Mouse (Mus musculus) embryo, embryonic 10 days (tissue): ENCODE measurements around the gene Adamts9.
A peak's percentile ranks its signal among the peaks of the same experiment; 100 is the strongest.

ENCODE experiments used
- DNase-seq: peaks from one replicate; pipeline ENCODE4 v3.0.0-alpha.2; 2015; ENCODE audit warnings: low spot score

Adamts9 gene

GRCm38 (mm10) chr6:92860285-92860912 lies 82.9 kb downstream of the Adamts9 start:
- DNase-seq: no peak

- DNase-seq: no peak
These were observed 84.4 kb downstream of the Adamts9 start for GRCm38 (mm10) chr6:92858721-92859510.

- DNase-seq: no peak
These were observed 85.5 kb downstream of the Adamts9 start for GRCm38 (mm10) chr6:92857761-92858160.

- no peak for DNase-seq
These were observed 88.4 kb downstream of the Adamts9 start for GRCm38 (mm10) chr6:92854873-92855272.

GRCm38 (mm10) chr6:92850250-92850649 lies 93.0 kb downstream of the Adamts9 start:
- DNase-seq: no peak

- no peak for DNase-seq
These were observed 94.1 kb downstream of the Adamts9 start for GRCm38 (mm10) chr6:92849208-92849607.

GRCm38 (mm10) chr6:92846614-92847013 lies 96.7 kb downstream of the Adamts9 start:
- no peak for DNase-seq

GRCm38 (mm10) chr6:92845898-92846297 lies 97.4 kb downstream of the Adamts9 start:
- DNase-seq: no peak

- DNase-seq: no peak
These were observed 99.8 kb downstream of the Adamts9 start for GRCm38 (mm10) chr6:92843474-92843873.

GRCm38 (mm10) chr6:92842000-92842399 lies 101.3 kb downstream of the Adamts9 start:
- DNase-seq: peak; percentile 35

GRCm38 (mm10) chr6:92831106-92831505 lies 112.2 kb downstream of the Adamts9 start:
- DNase-seq: no peak

- DNase-seq: no peak
These were observed 114.1 kb downstream of the Adamts9 start for GRCm38 (mm10) chr6:92829148-92829547.

- no peak for DNase-seq
These were observed 115.9 kb downstream of the Adamts9 start for GRCm38 (mm10) chr6:92827360-92827759.

- no peak for DNase-seq
These were observed 116.7 kb downstream of the Adamts9 start for GRCm38 (mm10) chr6:92826561-92826960.

GRCm38 (mm10) chr6:92823991-92824390 lies 119.3 kb downstream of the Adamts9 start:
- DNase-seq: peak; percentile 27

GRCm38 (mm10) chr6:92822006-92822405 lies 121.3 kb downstream of the Adamts9 start:
- DNase-seq: no peak

GRCm38 (mm10) chr6:92821606-92822005 lies 121.7 kb downstream of the Adamts9 start:
- DNase-seq: peak; percentile 16

GRCm38 (mm10) chr6:92817661-92818060 lies 125.6 kb downstream of the Adamts9 start:
- DNase-seq: no peak

- DNase-seq: peak; percentile 42
These were observed 127.0 kb downstream of the Adamts9 start, which contains the start of gene A730049H05Rik for GRCm38 (mm10) chr6:92816311-92816751. Gene A730049H05Rik (plus strand): TSS chr6:92816478.

- no peak for DNase-seq
These were observed 130.5 kb downstream of the Adamts9 start for GRCm38 (mm10) chr6:92812702-92813370.

GRCm38 (mm10) chr6:92811566-92811965 lies 131.7 kb downstream of the Adamts9 start:
- no peak for DNase-seq

- no peak for DNase-seq
These were observed 132.7 kb downstream of the Adamts9 start for GRCm38 (mm10) chr6:92810628-92811027.

- no peak for DNase-seq
These were observed 133.5 kb downstream of the Adamts9 start for GRCm38 (mm10) chr6:92809818-92810217.
